Mouse (Mus musculus): Measurements from ENCODE around the gene Lrmda.

Gene Lrmda

DNA sequence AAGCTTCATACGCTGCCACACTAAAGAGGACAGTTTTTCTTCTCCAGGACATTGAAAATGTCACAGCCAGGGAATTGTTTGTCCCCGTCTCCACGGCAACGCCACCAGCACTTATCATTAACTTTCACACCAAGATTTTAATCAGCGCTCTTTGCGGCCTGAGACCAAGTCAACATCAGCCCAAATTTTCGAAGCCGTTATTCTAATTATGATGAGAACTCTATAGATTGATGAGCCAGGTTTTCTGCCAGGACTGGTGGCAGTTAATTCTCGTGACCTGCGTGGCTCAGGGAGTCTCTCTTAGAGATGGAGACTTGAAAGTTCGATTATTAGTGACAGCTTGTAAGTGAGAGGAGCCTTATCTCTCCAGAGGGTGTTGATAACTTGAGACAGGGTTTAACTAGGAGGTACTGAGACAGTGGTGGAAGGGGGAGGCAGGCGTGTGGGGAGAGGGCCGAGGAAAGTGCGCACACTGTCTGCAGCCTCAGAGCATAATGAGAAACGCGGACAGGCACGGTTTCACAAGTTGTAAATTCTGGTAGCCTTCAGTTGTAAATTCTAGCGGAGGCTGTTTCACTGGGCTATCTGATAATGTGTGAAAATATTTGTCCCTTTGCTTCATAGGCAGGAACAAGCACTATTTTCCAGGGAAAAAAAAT is 421.0 kb downstream of the Lrmda start:
- no peak for DNase-seq

- DNase-seq, result no peak
Measured at GRCm38 (mm10) chr14:22441859-22442447, 422.4 kb downstream of the Lrmda start.

DNA sequence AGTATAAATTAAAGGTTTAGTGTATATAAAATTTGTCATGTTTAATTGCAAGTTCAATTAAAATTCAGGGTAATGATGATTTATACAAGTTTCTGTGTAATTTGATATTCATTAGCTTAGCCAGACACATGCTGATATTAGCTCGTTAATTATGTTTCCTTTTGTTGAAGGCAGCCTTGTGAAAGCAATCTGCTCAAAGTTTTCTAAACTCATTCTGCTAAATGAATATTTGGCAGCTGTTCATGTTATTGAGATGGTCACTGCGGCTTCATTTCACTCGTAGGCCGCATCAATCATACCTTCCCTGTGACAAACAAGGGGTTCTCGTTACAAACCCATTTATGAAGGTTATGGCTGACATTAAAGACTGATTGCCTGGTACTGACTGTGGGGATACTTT is 423.2 kb downstream of the Lrmda start:
- DNase-seq, result no peak

DNA sequence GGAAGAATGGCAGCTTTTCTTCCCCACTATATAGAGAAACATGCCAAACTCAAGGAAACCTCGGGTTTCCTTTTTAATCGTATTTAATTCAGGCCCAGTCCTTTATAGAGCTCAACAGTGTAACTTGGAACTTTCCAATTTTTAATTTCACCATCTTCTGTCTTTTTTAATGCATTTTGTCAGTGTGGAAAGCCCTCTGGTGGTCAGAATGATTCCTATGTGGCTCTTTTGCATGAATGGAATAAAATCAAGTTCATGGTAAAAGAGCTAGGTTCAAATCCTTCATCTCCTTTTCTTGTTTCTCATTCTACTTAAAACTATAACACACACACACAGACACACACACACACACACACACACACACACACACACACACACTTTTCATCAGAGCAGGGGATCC is 425.0 kb downstream of the Lrmda start:
- no peak for DNase-seq

DNA sequence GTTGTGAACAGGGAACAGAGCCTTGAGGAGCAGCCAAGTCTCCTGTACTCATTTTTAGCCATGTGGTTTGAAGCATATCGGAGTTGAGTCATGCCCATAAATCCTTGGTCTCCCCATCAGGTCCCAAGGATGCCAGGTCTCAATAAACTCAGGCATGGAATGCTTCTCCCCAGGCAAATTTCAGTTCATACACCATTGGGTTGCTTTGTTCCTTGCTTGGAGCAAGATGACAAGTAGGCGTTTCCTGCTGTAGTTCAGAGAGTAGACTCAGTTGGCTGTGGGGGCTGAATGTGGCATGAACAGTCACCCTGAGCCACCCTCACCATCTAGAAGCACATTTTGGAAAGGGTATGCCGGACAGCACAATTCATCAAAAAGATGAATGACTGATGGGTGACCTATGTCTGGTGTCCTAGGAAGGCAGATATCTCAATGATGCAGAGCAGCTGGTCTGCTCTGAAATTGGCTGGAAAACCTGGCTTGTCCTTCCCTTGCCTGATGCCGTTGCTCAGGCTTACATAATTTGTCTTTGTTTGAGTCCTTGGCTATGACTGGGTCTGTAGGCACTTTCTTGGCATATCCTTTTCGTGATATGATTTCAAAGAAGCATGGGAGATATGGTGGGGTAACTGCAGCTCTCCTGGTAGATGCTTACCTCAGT is 425.8 kb downstream of the Lrmda start:
- no peak for DNase-seq

DNA sequence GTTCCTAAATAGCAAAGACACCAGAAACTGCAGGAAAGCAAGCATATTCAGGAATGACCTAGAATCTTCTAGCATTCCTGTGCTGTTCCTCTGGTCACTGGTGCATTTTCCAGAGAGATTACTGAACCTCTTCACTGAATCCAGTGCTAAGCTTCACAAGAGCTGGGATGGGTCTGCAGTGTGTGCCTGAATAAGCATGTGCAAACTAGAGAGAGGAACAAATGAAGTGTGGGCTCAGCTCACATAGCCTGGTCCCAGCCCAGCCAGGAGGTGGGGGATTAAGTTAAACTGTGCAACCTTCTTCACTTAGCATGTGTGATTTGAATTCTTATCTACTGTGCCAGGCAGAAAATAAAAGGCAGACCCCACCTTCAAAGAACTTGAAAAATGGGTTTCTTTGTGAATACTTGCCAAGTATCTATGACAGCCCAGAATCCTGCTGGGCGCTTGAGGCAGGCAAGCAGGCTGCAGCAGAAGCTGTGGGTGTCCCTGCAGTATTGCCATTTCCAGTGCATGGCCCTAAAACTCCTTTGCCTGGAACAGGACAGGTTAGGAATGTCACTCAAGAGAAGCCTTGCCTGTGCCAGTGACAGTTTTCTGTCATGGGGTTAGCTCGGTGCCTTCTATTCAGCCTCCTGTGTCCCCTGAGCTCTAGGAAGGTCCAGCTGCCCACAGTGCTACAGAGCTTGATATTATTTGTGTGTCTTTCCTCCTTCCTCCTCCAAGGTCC is 426.5 kb downstream of the Lrmda start:
- no peak for DNase-seq

DNA sequence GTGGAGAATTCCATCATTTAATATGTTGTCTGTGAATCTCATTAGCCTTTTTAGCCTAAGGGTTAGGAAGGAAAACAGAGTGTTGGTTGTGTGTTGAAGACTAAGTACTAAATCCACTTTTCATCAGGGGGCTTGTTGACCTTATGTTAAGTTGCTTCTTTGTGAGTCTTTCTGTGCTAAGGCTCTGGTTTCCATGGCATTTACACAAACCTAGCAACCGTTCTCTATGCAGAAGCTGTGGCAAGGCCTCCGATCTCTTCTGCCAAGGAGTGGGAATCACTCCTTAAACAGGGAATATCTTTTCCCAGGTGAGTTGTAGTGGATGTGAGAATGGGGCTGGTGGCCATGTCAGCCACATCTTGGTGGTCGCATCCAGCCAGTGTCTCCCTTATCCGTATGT is 432.1 kb downstream of the Lrmda start:
- no peak for DNase-seq

DNA sequence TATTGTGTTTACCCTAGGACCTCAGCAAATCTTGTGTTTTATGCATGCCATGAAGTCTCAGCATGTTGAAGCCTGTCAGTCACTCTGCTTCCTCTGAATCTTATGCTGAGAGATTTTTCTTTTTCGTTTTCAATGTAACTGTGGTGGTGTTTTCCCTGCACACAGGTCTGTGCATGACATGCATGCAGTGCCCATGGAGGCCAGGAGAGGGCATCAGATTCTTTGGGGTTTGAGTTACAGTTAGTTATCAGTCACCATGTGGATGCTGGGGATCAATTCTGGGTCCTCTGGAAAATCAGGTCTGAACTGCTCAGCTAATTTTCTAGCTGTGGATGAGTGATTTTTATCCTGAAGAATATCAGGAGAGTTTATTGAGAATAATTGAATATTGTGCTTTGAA is 444.8 kb downstream of the Lrmda start:
- no peak for DNase-seq

- no peak for DNase-seq
Measured at GRCm38 (mm10) chr14:22471041-22471440, 451.5 kb downstream of the Lrmda start.

DNA sequence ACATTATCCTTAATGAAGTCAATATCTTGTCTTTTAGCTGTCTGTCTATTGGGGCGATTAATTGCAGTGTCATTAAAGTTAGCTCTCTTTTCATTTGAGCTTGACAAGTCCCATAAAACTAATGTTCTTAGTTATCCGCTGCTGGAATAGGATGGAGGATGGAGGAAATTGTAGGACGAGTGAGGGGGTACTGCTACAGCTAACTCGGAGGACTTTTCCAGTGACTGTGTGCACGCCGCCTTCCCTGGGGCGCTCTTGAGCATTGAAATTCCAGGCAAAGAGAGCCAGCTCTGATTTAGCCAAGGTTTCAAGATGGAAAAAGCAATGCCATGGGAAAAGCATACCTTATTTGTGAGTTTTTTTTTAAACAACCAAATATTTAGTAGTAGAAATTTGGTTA is 453.9 kb downstream of the Lrmda start:
- DNase-seq, result no peak

DNA sequence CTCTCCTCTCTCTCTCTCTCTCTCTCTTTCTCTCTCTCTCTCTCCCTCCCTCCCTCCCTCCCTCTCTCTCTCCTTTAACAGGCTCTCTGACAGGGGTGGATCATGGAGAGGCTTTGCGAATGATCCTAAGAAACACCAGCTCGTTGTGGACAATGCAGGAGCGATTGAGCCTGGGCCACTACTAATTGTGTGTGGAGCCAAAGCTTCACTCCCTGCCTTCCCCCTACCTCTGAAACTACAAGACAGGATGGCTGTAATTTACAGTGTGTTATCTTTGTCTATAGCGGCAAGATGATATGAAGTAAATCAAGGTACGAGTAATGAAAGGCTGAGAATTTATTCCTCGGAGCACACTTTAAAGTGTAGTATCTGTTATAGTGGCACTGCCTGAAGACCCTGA is 454.5 kb downstream of the Lrmda start:
- no peak for DNase-seq

- no peak for DNase-seq
Measured at GRCm38 (mm10) chr14:22493326-22493725, 473.8 kb downstream of the Lrmda start.

GRCm38 (mm10) chr14:22494290-22494689 is 474.8 kb downstream of the Lrmda start:
- DNase-seq, result no peak

DNA sequence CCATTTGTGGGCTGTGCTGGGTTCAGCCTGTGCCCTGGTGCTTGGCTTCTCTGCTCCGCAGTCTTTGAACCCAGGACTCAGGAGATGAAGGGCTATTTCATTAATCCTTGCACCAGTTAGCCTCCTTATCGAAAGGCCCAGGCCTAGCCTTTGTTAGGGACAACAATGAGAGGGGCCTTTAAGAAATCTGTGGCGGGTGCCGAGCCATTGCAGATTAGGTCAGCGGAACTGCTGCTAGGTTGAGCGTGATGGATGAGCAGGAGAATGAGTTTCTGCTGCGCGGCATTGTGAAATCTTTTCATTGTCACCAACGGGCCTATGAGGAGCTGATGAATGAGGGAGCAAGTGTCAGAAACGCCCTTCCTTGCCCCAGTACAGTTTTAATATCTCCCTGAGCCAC is 475.4 kb downstream of the Lrmda start:
- DNase-seq, result no peak

GRCm38 (mm10) chr14:22495286-22495685 is 475.8 kb downstream of the Lrmda start:
- DNase-seq, result no peak

GRCm38 (mm10) chr14:22497636-22498131 is 478.2 kb downstream of the Lrmda start:
- no peak for DNase-seq

- DNase-seq, result no peak
Measured at GRCm38 (mm10) chr14:22509747-22510530, 490.4 kb downstream of the Lrmda start.

DNA sequence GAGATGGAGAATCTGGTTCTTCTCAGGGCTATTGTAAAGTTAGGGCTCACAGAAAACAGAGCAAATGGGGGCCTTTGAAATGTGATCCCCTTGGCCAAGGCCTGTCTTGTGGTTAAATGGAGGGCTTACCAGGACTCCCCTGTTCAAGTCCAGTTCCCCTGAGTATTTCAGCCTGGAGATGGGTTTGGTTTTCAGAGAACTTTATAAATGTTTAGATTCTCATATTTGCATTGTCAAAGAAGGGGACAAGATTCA is 490.9 kb downstream of the Lrmda start:
- DNase-seq, result no peak

- DNase-seq, result no peak
Measured at GRCm38 (mm10) chr14:22514362-22515084, 495.0 kb downstream of the Lrmda start.

- no peak for DNase-seq
Measured at GRCm38 (mm10) chr14:22530706-22531105, 511.2 kb downstream of the Lrmda start.

GRCm38 (mm10) chr14:22533501-22533900 is 514.0 kb downstream of the Lrmda start:
- DNase-seq, result no peak

DNA sequence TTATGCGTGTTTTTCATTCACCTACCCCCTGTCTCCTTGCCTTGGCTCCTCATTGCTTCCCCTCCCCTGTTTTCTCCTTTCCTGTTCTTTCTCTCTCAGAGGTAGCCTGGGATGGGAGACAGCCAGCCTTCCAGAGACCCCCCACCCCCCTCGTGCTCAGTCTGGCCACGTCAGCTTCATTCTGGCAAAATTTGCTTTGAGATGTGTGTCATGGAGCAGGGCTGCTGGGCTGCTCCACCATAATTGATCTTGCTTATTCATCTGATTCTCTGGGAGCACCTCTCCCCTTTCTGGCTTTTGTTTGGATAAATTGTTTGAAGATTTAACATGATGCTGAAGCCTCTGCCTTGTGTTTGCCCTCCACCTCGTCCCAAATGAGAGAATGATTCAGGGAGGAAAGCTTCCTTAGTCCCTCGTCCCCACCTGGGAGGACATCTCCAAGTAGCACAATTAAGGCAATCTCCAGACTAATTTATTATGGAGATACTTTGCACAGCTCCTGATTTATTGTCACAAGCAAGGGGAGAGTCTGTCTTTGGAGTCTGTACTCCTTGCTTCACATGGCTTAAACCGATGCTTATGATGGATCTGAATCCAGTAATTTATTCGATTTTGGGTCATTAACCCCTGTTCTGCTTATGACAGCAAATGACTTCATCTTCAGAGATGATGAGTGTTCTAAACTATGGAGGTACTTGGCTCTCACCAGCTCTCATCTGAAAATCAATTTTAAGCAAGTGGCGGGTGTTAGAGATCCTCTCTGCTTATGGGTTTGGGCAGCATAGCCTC is 526.6 kb downstream of the Lrmda start:
- no peak for DNase-seq

Measured in B cell, adult 2 months (primary cell).